Comparison of ENCODE assay signal across 8 mouse cellular contexts in genomic region chr6:22356086-22356507, GRCm38 (mm10). TPM values are rescaled to one million over a fixed set of nuclear protein-coding genes. Genes with fewer than 3 reads are reported as not detected.
A peak's percentile ranks its signal among the peaks of the same experiment; 100 is the strongest.
DNase-seq lines count a peak whose midpoint lies in the region; ATAC-seq and TF ChIP-seq lines count a peak whose summit lies in the region.

TSS of gene Fam3c (minus strand) at chr6:22356243.

- peak within 1 kb of the TSS; percentile 77 to 99 (median 99) for H3K4me3 ChIP-seq in CH12.LX (replicated peaks in 1 of 3; ENCODE audit: low read depth in 2 of 3, low read length in 2 of 3, poor library complexity in 1 of 3)
- peak within 1 kb of the TSS; percentile 69 for H3K4me3 ChIP-seq in forebrain, embryonic 13.5 days
- peak within 1 kb of the TSS; percentile 71 for H3K4me3 ChIP-seq in liver, postnatal 0 days (ENCODE audit: low read depth, low read length)
- peak within 1 kb of the TSS; percentile 80 for H3K4me3 ChIP-seq in neural tube, embryonic 14.5 days (ENCODE audit: low read depth, low read length)

- TF ChIP-seq RAD21 in CH12.LX (IDR thresholded peaks at IDR 0.05; ENCODE audit: low read depth, low read length), result peak; percentile 58

- no peaks in the 10 kb centered on the region for H3K27me3 ChIP-seq in CH12.LX (replicated peaks)
- H3K27me3 ChIP-seq in forebrain, embryonic 13.5 days, result no peaks in the 10 kb centered on the region
- no peaks in the 10 kb centered on the region for H3K27me3 ChIP-seq in liver, postnatal 0 days (ENCODE audit: insufficient read depth, low read length)
- H3K27me3 ChIP-seq in neural tube, embryonic 14.5 days (ENCODE audit: control insufficient read depth, insufficient read depth, low read length), result no peaks in the 10 kb centered on the region

- in situ Hi-C loops in CH12.LX (cut with MboI; ENCODE audit: low pct_ligation_motif_present, low pct_unique_long_range_greater_than_20kb, low sequenced_read_pairs), result no loop called here

- no peaks in the 10 kb centered on the region for H3K36me3 ChIP-seq in CH12.LX (replicated peaks in 1 of 2; ENCODE audit: control insufficient read depth in 1 of 2, insufficient read depth in 1 of 2, low read length in 1 of 2)
- H3K36me3 ChIP-seq in forebrain, embryonic 13.5 days (ENCODE audit: poor library complexity, severe bottlenecking), result no peaks in the 10 kb centered on the region
- H3K36me3 ChIP-seq in liver, postnatal 0 days (replicated peaks; ENCODE audit: insufficient read depth, low read length), result no peaks in the 10 kb centered on the region
- no peaks in the 10 kb centered on the region for H3K36me3 ChIP-seq in neural tube, embryonic 14.5 days (ENCODE audit: control insufficient read depth, insufficient read depth, low read length)

- peak within 1 kb of the TSS; percentile 91 for H3K9ac ChIP-seq in CH12.LX (ENCODE audit: insufficient read depth, low read depth)
- peak within 1 kb of the TSS; percentile 87 for H3K9ac ChIP-seq in forebrain, embryonic 13.5 days
- H3K9ac ChIP-seq in liver, postnatal 0 days (replicated peaks), result peak within 1 kb of the TSS; percentile 79
- H3K9ac ChIP-seq in neural tube, embryonic 14.5 days (replicated peaks; ENCODE audit: low read depth, low read length), result peak within 1 kb of the TSS; percentile 86

- TF ChIP-seq EP300 in CH12.LX (IDR thresholded peaks at IDR 0.05; ENCODE audit: low read length), result no peak; the same call in 1 of the 2 replicates
- no peak for TF ChIP-seq EP300 in liver, postnatal 0 days (IDR thresholded peaks at IDR 0.05; ENCODE audit: low read depth)

- peak within 1 kb of the TSS; percentile 92 for H3K27ac ChIP-seq in CH12.LX (ENCODE audit: insufficient read depth, low read depth)
- peak within 1 kb of the TSS; percentile 79 for H3K27ac ChIP-seq in forebrain, embryonic 13.5 days
- H3K27ac ChIP-seq in liver, postnatal 0 days (ENCODE audit: low read depth), result peak within 1 kb of the TSS; percentile 83
- H3K27ac ChIP-seq in neural tube, embryonic 14.5 days (ENCODE audit: low read depth, low read length), result peak within 1 kb of the TSS; percentile 79

- peak; percentile 99 for ATAC-seq in forebrain, embryonic 13.5 days
- peak; percentile 93 for ATAC-seq in liver, postnatal 0 days
- ATAC-seq in neural tube, embryonic 14.5 days (ENCODE audit: low read depth), result peak; percentile 98

- peak; percentile 72; the same call in 1 of the 2 replicates for TF ChIP-seq POLR2A in CH12.LX (IDR thresholded peaks at IDR 0.05; ENCODE audit: low read depth, low read length)

- peak in 1 of 2 experiments; percentile 90; a peak in 2 of 4 replicates for TF ChIP-seq CTCF in CH12.LX (conservative IDR thresholded peaks at IDR 0.05 in 1 of 2, IDR thresholded peaks at IDR 0.05 in 1 of 2; ENCODE audit: low read depth in 2 of 2, low read length in 2 of 2)
- TF ChIP-seq CTCF in liver, postnatal 0 days (IDR thresholded peaks at IDR 0.05; ENCODE audit: low read depth), result peak; percentile 96

- H3K9me3 ChIP-seq in CH12.LX (replicated peaks; ENCODE audit: low read length), result peaks cover 3% of the 10 kb centered on the region
- H3K9me3 ChIP-seq in forebrain, embryonic 13.5 days (replicated peaks), result 0 out of 2 replicates have a peak, but pooled peaks cover 3% of the 10 kb centered on the region
- 0 out of 2 replicates have a peak, but pooled peaks cover 3% of the 10 kb centered on the region for H3K9me3 ChIP-seq in liver, postnatal 0 days (ENCODE audit: low read length)
- no peaks in the 10 kb centered on the region for H3K9me3 ChIP-seq in neural tube, embryonic 14.5 days (ENCODE audit: control insufficient read depth, low read length)

- peaks cover 3 to 23% of the 10 kb centered on the region in 2 experiments for H3K4me1 ChIP-seq in CH12.LX (ENCODE audit: control insufficient read depth in 1 of 2, insufficient read depth in 2 of 2)
- H3K4me1 ChIP-seq in forebrain, embryonic 13.5 days, result peaks cover 19% of the 10 kb centered on the region
- peaks cover 27% of the 10 kb centered on the region for H3K4me1 ChIP-seq in liver, postnatal 0 days (ENCODE audit: insufficient read depth)
- peaks cover 3% of the 10 kb centered on the region for H3K4me1 ChIP-seq in neural tube, embryonic 14.5 days (ENCODE audit: control insufficient read depth, insufficient read depth, low read length)

- peak; percentile 92 for DNase-seq in CH12.LX (ENCODE audit: extremely low read depth)
- peak; percentile 88 for DNase-seq in c-Kit-positive CD71-positive TER-119-positive erythroid progenitor cells, embryonic 14.5 days (ENCODE audit: low spot score)
- DNase-seq in heart, postnatal 10 days, result peak; percentile 97
- peak; percentile 86 for DNase-seq in large intestine, adult 2 months (ENCODE audit: low read depth, low spot score)
- DNase-seq in liver, postnatal 0 days, result peak; percentile 95
- DNase-seq in testis, postnatal 10 days (ENCODE audit: low spot score), result peak; percentile 98

- peak within 1 kb of the TSS; percentile 73 for H3K4me2 ChIP-seq in CH12.LX (ENCODE audit: insufficient read depth, low read depth, poor library complexity, severe bottlenecking)
- H3K4me2 ChIP-seq in forebrain, embryonic 13.5 days, result peak within 1 kb of the TSS; percentile 65
- H3K4me2 ChIP-seq in liver, postnatal 0 days (ENCODE audit: low read depth, low read length), result peak within 1 kb of the TSS; percentile 84
- peak within 1 kb of the TSS; percentile 66 for H3K4me2 ChIP-seq in neural tube, embryonic 14.5 days (ENCODE audit: low read depth, low read length)

- intact Hi-C loops in heart, postnatal 10 days (cut with DNase I), result loop anchor here (1.0 kb wide), 1 partner anchor 31 kb away; no protein-coding TSS in a partner anchor

- 1% methylated on average over 23 of the region's 38 CpGs for WGBS in forebrain, embryonic 13.5 days
- under 1% methylated on average over 37 of the region's 38 CpGs for WGBS in large intestine, adult 2 months
- WGBS in liver, postnatal 0 days (ENCODE audit: insufficient replicate concordance), result under 1% methylated on average over 30 of the region's 38 CpGs
- 0% methylated on average over 38 of the region's 38 CpGs for WGBS in neural tube, embryonic 14.5 days

- H3K79me2 ChIP-seq in CH12.LX (replicated peaks; ENCODE audit: control insufficient read depth, extremely low read depth, insufficient read depth, poor library complexity, severe bottlenecking), result peaks cover 47% of the 10 kb centered on the region

- dilution Hi-C loops in CH12.LX (cut with MboI; ENCODE audit: extremely low pct_ligation_motif_present, extremely low pct_unique_long_range_greater_than_20kb, low sequenced_read_pairs), result no loop called here

TF ChIP-seq in CH12.LX, 34 proteins besides CTCF, POLR2A, EP300 and RAD21 (continues in another document):
- TF ChIP-seq MYC (IDR thresholded peaks at IDR 0.05; ENCODE audit: low read depth, low read length) (peak; percentile 95), ZKSCAN1 (IDR thresholded peaks at IDR 0.05; ENCODE audit: borderline replicate concordance, low read depth, low read length) (no peak), JUND (conservative IDR thresholded peaks at IDR 0.05; ENCODE audit: low read depth, low read length) (no peak), TBP (conservative IDR thresholded peaks at IDR 0.05; ENCODE audit: low read depth, low read length) (no peak), KAT2A (IDR thresholded peaks at IDR 0.05; ENCODE audit: insufficient replicate concordance, low read length) (no peak), E2F4 (IDR thresholded peaks at IDR 0.05; ENCODE audit: insufficient replicate concordance, low read depth, low read length) (no peak), CHD1 (IDR thresholded peaks at IDR 0.05; ENCODE audit: low read depth, low read length) (no peak; the same call in 1 of the 2 replicates), HCFC1 (IDR thresholded peaks at IDR 0.05; ENCODE audit: low read depth, low read length) (peak; percentile 67), ZMIZ1 (IDR thresholded peaks at IDR 0.05; ENCODE audit: low read depth, low read length) (peak; percentile 66; the same call in 1 of the 2 replicates), MAX (IDR thresholded peaks at IDR 0.05; ENCODE audit: low read length) (peak; percentile 95), NELFE (IDR thresholded peaks at IDR 0.05; ENCODE audit: low read depth, low read length) (peak; percentile 66), SMC3 (IDR thresholded peaks at IDR 0.05; ENCODE audit: low read depth, low read length) (peak; percentile 78), GABPA (IDR thresholded peaks at IDR 0.05; ENCODE audit: insufficient replicate concordance, low read depth, low read length) (peak; percentile 16; the same call in 1 of the 2 replicates), RCOR1 (conservative IDR thresholded peaks at IDR 0.05; ENCODE audit: low read depth, low read length) (no peak), BHLHE40 (IDR thresholded peaks at IDR 0.05; ENCODE audit: low read depth, low read length) (peak; percentile 56), MAFK (IDR thresholded peaks at IDR 0.05; ENCODE audit: insufficient replicate concordance, low read length) (no peak), PAX5 (IDR thresholded peaks at IDR 0.05; ENCODE audit: low read length) (no peak), MXI1 (IDR thresholded peaks at IDR 0.05; ENCODE audit: low read depth, low read length) (peak; percentile 97), ELF1 (IDR thresholded peaks at IDR 0.05; ENCODE audit: low read depth, low read length) (peak; percentile 75), MAZ (IDR thresholded peaks at IDR 0.05; ENCODE audit: low read depth, low read length) (no peak), CHD2 (IDR thresholded peaks at IDR 0.05; ENCODE audit: low read length) (peak; percentile 19; the same call in 1 of the 2 replicates), JUN (IDR thresholded peaks at IDR 0.05; ENCODE audit: insufficient read depth, low read depth, low read length) (no peak), USF2 (conservative IDR thresholded peaks at IDR 0.05; ENCODE audit: low read depth, low read length) (no peak), ETS1 (conservative IDR thresholded peaks at IDR 0.05; ENCODE audit: low read depth, low read length) (peak; percentile 56), USF1 (IDR thresholded peaks at IDR 0.05; ENCODE audit: low read depth, low read length) (peak; percentile 57), ZNF384 (IDR thresholded peaks at IDR 0.05; ENCODE audit: low read depth, low read length) (no peak), NRF1 (IDR thresholded peaks at IDR 0.05; ENCODE audit: low read depth, low read length) (peak; percentile 46; the same call in 1 of the 2 replicates), POLR2AphosphoS2 (IDR thresholded peaks at IDR 0.05; ENCODE audit: low read depth, low read length) (no peak)

RNA-seq across cellular contexts. Expression of gene Fam3c, which starts in this region (rescaled TPM):
- total RNA-seq in CH12.LX (2012; rRNA removed) (95.9 and 121 TPM in 2 replicates), CH12.LX (2014; rRNA removed) (61.9 and 68.4 TPM in 2 replicates)
- 155 and 169 TPM in 2 replicates for polyA plus RNA-seq in CH12.LX (2012; ENCODE audit: insufficient read length, low read depth)
- 32.9 and 33.0 TPM in 2 replicates for polyA plus RNA-seq in forebrain, embryonic 13.5 days (2015; fragmentation: Nextera tagmentation; extraction: Ambion mirVana)
- total RNA-seq in heart, postnatal 10 days (2021), result 10 to 100 TPM; 33.4 to 36.7 TPM
- polyA plus RNA-seq in large intestine, adult 2 months (2012; rRNA removed), result 7.2 and 8.4 TPM in 2 replicates
- polyA plus RNA-seq in liver, postnatal 0 days (2015; fragmentation: Nextera tagmentation; extraction: Ambion mirVana), result 32.6 and 38.2 TPM in 2 replicates
- polyA plus RNA-seq in neural tube, embryonic 14.5 days (2014; fragmentation: Nextera tagmentation; extraction: Ambion mirVana), result 69.5 and 80.5 TPM in 2 replicates

Comparison
In these comparisons a context has a peak if more than half of its experiments do, and no peak if none do; other contexts are left out.
1. Peak in every context shown above with its lines: DNase-seq, ATAC-seq, H3K4me3 ChIP-seq and H3K27ac ChIP-seq.